Mouse (Mus musculus) embryo, embryonic 11.5 days (tissue): ENCODE results near the gene Nrsn2.

ENCODE experiments used
- DNase-seq: peaks from one replicate; pipeline ENCODE4 v3.0.0-alpha.2; 2012; ENCODE audit warnings: low read depth, low spot score

Gene Nrsn2

GRCm38 (mm10) chr2:152343329-152344213 is 32.9 kb downstream of the Nrsn2 start, which contains the start of gene Trib3:
TSS of gene Trib3 (minus strand) at chr2:152344032.
- DNase-seq = peak; percentile 66

- no peak for DNase-seq
These were observed 36.7 kb downstream of the Nrsn2 start for GRCm38 (mm10) chr2:152339631-152340179.

GRCm38 (mm10) chr2:152338319-152338718 is 38.1 kb downstream of the Nrsn2 start:
- no peak for DNase-seq

GRCm38 (mm10) chr2:152337591-152338212 is 38.7 kb downstream of the Nrsn2 start:
- DNase-seq = no peak

GRCm38 (mm10) chr2:152336856-152337255 is 39.6 kb downstream of the Nrsn2 start:
- no peak for DNase-seq

- DNase-seq = no peak
These were observed 41.1 kb downstream of the Nrsn2 start for GRCm38 (mm10) chr2:152335289-152335820.

GRCm38 (mm10) chr2:152333345-152334006 is 43.0 kb downstream of the Nrsn2 start:
- DNase-seq = no peak

GRCm38 (mm10) chr2:152332101-152332825 is 44.2 kb downstream of the Nrsn2 start, which contains the start of gene Rbck1:
TSS of gene Rbck1 (minus strand) at chr2:152332653.
- peak; percentile 86 for DNase-seq

- no peak for DNase-seq
These were observed 45.5 kb downstream of the Nrsn2 start for GRCm38 (mm10) chr2:152330858-152331423.

GRCm38 (mm10) chr2:152327980-152328379 is 48.5 kb downstream of the Nrsn2 start:
- no peak for DNase-seq

- DNase-seq = no peak
These were observed 49.8 kb downstream of the Nrsn2 start for GRCm38 (mm10) chr2:152326654-152327053.

- no peak for DNase-seq
These were observed 50.3 kb downstream of the Nrsn2 start for GRCm38 (mm10) chr2:152326157-152326556.

- no peak for DNase-seq
These were observed 51.6 kb downstream of the Nrsn2 start for GRCm38 (mm10) chr2:152324842-152325241.

GRCm38 (mm10) chr2:152323971-152324370 is 52.5 kb downstream of the Nrsn2 start:
- no peak for DNase-seq

- DNase-seq = no peak
These were observed 54.2 kb downstream of the Nrsn2 start for GRCm38 (mm10) chr2:152322198-152322597.

GRCm38 (mm10) chr2:152321558-152321957 is 54.9 kb downstream of the Nrsn2 start:
- DNase-seq = no peak
